Mouse (Mus musculus) left cerebral cortex, postnatal 4 days (tissue): Measurements from ENCODE around the gene Il6ra. TPM values are rescaled to one million over a fixed set of nuclear protein-coding genes. Genes with fewer than 3 reads are reported as not detected.

Experiments used
- DNase-seq: peaks from one replicate; pipeline ENCODE4 v3.0.0-alpha.2; 2022
- intact Hi-C: fragments of 180-260 bp; cut with DNase I; formaldehyde crosslinking; loops from one replicate; pipeline ENCODE4 v1.15.1; 2025
- total RNA-seq, 2 experiments: library from RNA; stranded (reverse); gene quantifications; 2 replicates each; pipeline ENCODE4 v1.2.3; 2021

Il6ra gene
- total RNA-seq, 2 experiments from 2014 or later = 1.8 to 1.9 TPM

GRCm38 (mm10) chr3:89911207-89911606, 1.8 kb downstream of the Il6ra start:
- intact Hi-C loops = no loop called here
- no peak for DNase-seq

GRCm38 (mm10) chr3:89909703-89910542, 3.1 kb downstream of the Il6ra start:
- no peak for DNase-seq
- intact Hi-C loops = no loop called here

- intact Hi-C loops = no loop called here
- DNase-seq = no peak
Measured at GRCm38 (mm10) chr3:89908836-89909235, 4.2 kb downstream of the Il6ra start.

GRCm38 (mm10) chr3:89907846-89908245, 5.2 kb downstream of the Il6ra start:
- no peak for DNase-seq
- intact Hi-C loops = no loop called here

- intact Hi-C loops = no loop called here
- no peak for DNase-seq
Measured at GRCm38 (mm10) chr3:89899511-89899908, 13.5 kb downstream of the Il6ra start.

GRCm38 (mm10) chr3:89898870-89899510, 14.0 kb downstream of the Il6ra start:
- intact Hi-C loops = no loop called here
- no peak for DNase-seq

GRCm38 (mm10) chr3:89898011-89898410, 15.0 kb downstream of the Il6ra start:
- intact Hi-C loops = no loop called here
- DNase-seq = no peak

- DNase-seq = no peak
- intact Hi-C loops = no loop called here
Measured at GRCm38 (mm10) chr3:89897204-89897796, 15.7 kb downstream of the Il6ra start.

- no peak for DNase-seq
- intact Hi-C loops = no loop called here
Measured at GRCm38 (mm10) chr3:89896571-89896970, 16.4 kb downstream of the Il6ra start.

GRCm38 (mm10) chr3:89892517-89893106, 20.4 kb downstream of the Il6ra start:
- intact Hi-C loops = no loop called here
- DNase-seq = no peak

- DNase-seq = no peak
- intact Hi-C loops = no loop called here
Measured at GRCm38 (mm10) chr3:89891696-89892095, 21.3 kb downstream of the Il6ra start.

- DNase-seq = no peak
- intact Hi-C loops = no loop called here
Measured at GRCm38 (mm10) chr3:89889841-89890430, 23.1 kb downstream of the Il6ra start.

- DNase-seq = no peak
- intact Hi-C loops = no loop called here
Measured at GRCm38 (mm10) chr3:89887582-89888230, 25.3 kb downstream of the Il6ra start.

GRCm38 (mm10) chr3:89885766-89886165, 27.2 kb downstream of the Il6ra start:
- no peak for DNase-seq
- intact Hi-C loops = no loop called here

GRCm38 (mm10) chr3:89883582-89884041, 29.4 kb downstream of the Il6ra start:
- intact Hi-C loops = no loop called here
- DNase-seq = no peak

- no peak for DNase-seq
- intact Hi-C loops = no loop called here
Measured at GRCm38 (mm10) chr3:89882556-89883181, 30.3 kb downstream of the Il6ra start.

- intact Hi-C loops = no loop called here
- DNase-seq = no peak
Measured at GRCm38 (mm10) chr3:89880036-89880851, 32.8 kb downstream of the Il6ra start.

GRCm38 (mm10) chr3:89879326-89879725, 33.7 kb downstream of the Il6ra start:
- intact Hi-C loops = no loop called here

GRCm38 (mm10) chr3:89878456-89878855, 34.5 kb downstream of the Il6ra start:
- intact Hi-C loops = no loop called here
- DNase-seq = no peak

More at GRCm38 (mm10) chr3:89879326-89879725, 33.7 kb downstream of the Il6ra start:
- no peak for DNase-seq
